In the genomic region with DNA sequence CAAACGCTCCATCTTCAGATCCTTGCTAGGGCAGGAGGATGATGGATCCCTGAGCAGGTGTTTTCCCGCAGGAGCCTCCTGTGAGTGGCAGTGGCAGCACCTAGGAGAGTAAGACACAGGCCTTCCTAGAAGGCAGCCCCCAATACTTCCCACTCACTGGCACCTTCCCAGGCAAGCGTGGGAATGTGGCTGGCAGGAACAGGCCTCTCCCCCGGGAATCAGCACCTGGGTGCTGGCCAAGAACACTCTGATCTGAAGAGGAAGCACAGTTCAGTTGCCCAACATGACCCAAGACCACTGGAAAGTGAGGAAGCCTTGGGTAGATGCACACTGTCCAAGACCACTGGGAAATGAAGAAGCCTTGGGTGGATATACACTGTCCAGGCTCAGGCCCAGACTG, we compare ENCODE assay signal across 9 mouse cellular contexts. TPM values are rescaled to one million over a fixed set of nuclear protein-coding genes. Genes with fewer than 3 reads are reported as not detected.
A peak's percentile ranks its signal among the peaks of the same experiment; 100 is the strongest.
DNase-seq lines count a peak whose midpoint lies in the region; TF ChIP-seq lines count a peak whose summit lies in the region.
"Had no signal": no experiment of that assay in that cellular context is flagged by ENCODE, and none has a peak within 500 bp of the region (broad histone marks: within the 10 kb centered on the region; RNA-seq: fewer than 3 reads in every experiment).

No protein-coding gene starts in this region.

- TF ChIP-seq CTCF in left cerebral cortex, adult 2 months (IDR thresholded peaks at IDR 0.05) = no peak

- DNase-seq in left cerebral cortex, adult 2 months (ENCODE audit: extremely low spot score in 1 of 2, low spot score in 2 of 2) = peak; percentile 40 to 72
- no peak for DNase-seq in left cerebral cortex, postnatal 4 days
- DNase-seq in gastrocnemius, postnatal 25 days = peak; percentile 60
- peak; percentile 64 to 81 for DNase-seq in kidney, postnatal 25 days
- DNase-seq in right cerebral cortex, postnatal 36 days (ENCODE audit: low spot score in 2 of 2) = peak; percentile 39 to 59
- DNase-seq in urinary bladder, adult 18-20 months (ENCODE audit: low spot score in 2 of 2) = no peak
- no peak for DNase-seq in c-Kit-positive CD71-positive TER-119-positive erythroid progenitor cells, embryonic 14.5 days (ENCODE audit: low spot score)

- H3K4me3 ChIP-seq in left cerebral cortex, adult 2 months = no peak overlapping the region
- H3K4me3 ChIP-seq: embryonic facial prominence, embryonic 13.5 days had no signal

- no peak overlapping the region for H3K27ac ChIP-seq in left cerebral cortex, adult 2 months
- H3K27ac ChIP-seq: embryonic facial prominence, embryonic 13.5 days had no signal

- intact Hi-C loops in left cerebral cortex, adult 2 months (cut with DNase I) = loop anchor here (5.0 kb wide), 2 partner anchors 53 to 83 kb away; no protein-coding TSS in a partner anchor
- intact Hi-C loops in left cerebral cortex, postnatal 4 days (cut with DNase I) = no loop called here

RNA-seq across cellular contexts. Expression of gene Egfl7, which starts 24.7 kb away (rescaled TPM):
- total RNA-seq in left cerebral cortex, adult 2 months (2021) = 10 to 100 TPM; 62.4 to 67.4 TPM
- total RNA-seq in left cerebral cortex, postnatal 4 days (2021) = 10 to 100 TPM; 73.0 to 78.3 TPM
- 10 to 100 TPM; 42.3 to 67.2 TPM for total RNA-seq in gastrocnemius, postnatal 25 days (2021)

RNA-seq across cellular contexts. Expression of gene Gm20532, which starts 31.4 kb away (rescaled TPM):
- total RNA-seq in left cerebral cortex, adult 2 months (2021) = not detected
- not detected for total RNA-seq in left cerebral cortex, postnatal 4 days (2021)
- total RNA-seq in gastrocnemius, postnatal 25 days (2021) = not detected
- total RNA-seq: megakaryocyte-erythroid progenitor cell, adult 5-6 weeks had no signal

RNA-seq across cellular contexts. Expression of gene Notch1, which starts 38.6 kb away (rescaled TPM):
- 10 to 100 TPM; 23.8 to 23.9 TPM for total RNA-seq in left cerebral cortex, adult 2 months (2021)
- total RNA-seq in left cerebral cortex, postnatal 4 days (2021) = 10 to 100 TPM; 39.5 to 42.1 TPM
- 1 to 10 TPM; 7.0 to 9.2 TPM for total RNA-seq in gastrocnemius, postnatal 25 days (2021)

RNA-seq across cellular contexts. Expression of gene Agpat2, which starts 49.1 kb away (rescaled TPM):
- total RNA-seq in left cerebral cortex, adult 2 months (2021) = 1 to 10 TPM; 1.3 to 1.8 TPM
- 1 to 10 TPM; 2.8 to 3.9 TPM for total RNA-seq in left cerebral cortex, postnatal 4 days (2021)
- total RNA-seq in gastrocnemius, postnatal 25 days (2021) = 10 to 100 TPM in 1 of 2 experiments, 1 to 10 TPM in 1; 3.0 to 14.6 TPM

Comparison
In these comparisons a context has a peak if more than half of its experiments do, and no peak if none do; other contexts are left out.
1. DNase-seq: peak in left cerebral cortex, adult 2 months (2 of 2), gastrocnemius, postnatal 25 days (single experiment), kidney, postnatal 25 days (2 of 2) and right cerebral cortex, postnatal 36 days (2 of 2); none in left cerebral cortex, postnatal 4 days (single experiment), urinary bladder, adult 18-20 months (0 of 2) and c-Kit-positive CD71-positive TER-119-positive erythroid progenitor cells, embryonic 14.5 days (single experiment).